Mouse (Mus musculus) heart, postnatal 4 days (tissue): ENCODE measurements around the gene Klf4. TPM values are rescaled to one million over a fixed set of nuclear protein-coding genes. Genes with fewer than 3 reads are reported as not detected.
A peak's percentile ranks its signal among the peaks of the same experiment; 100 is the strongest.

Experiments
- DNase-seq: peaks from one replicate; pipeline ENCODE4 v3.0.0; 2021
- total RNA-seq, 2 experiments: library from RNA; stranded (reverse); gene quantifications; 2 replicates each; pipeline ENCODE4 v1.2.3; 2021

The Klf4 gene
- total RNA-seq, 2 experiments from 2014 or later = 44.3 to 44.9 TPM

DNA sequence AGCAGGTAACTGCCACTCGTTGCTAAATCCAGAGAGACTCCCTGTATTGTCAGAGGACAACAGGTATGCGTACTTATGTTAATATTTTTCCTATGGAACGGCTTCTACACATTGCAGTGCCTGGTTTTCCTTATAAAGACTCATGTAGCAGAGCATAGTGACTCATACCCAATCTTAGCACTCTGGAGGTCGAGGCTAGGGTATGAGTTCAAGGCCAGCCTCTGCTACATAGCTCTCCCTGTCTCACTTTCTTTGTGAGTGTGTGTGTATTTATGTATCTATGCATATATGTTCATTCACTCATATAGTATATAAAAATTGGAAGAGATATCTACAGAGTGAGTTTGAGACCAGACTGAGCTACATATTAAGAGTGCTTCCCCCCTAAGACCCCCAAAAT lies 8.3 kb downstream of the Klf4 start:
- no peak for DNase-seq

DNA sequence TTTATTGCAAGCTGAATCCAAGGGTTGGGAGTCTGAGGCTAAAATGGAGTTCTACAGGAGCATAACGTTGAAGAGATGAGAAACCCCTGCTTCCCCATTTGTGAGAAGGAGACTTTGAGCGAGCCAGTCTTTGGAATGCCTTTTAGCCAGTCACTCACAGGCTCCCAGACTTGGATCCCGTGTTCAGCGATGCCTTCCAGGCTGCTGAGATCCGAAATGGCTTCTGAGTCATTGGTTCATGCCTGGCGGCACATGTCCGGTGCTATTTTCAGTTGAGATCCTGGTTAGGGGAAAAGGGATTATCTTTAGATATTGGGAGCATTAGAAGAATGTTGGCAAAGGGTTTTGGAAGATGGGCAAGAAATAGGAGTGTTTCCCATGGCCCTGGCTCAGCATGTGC lies 14.8 kb downstream of the Klf4 start:
- no peak for DNase-seq

DNA sequence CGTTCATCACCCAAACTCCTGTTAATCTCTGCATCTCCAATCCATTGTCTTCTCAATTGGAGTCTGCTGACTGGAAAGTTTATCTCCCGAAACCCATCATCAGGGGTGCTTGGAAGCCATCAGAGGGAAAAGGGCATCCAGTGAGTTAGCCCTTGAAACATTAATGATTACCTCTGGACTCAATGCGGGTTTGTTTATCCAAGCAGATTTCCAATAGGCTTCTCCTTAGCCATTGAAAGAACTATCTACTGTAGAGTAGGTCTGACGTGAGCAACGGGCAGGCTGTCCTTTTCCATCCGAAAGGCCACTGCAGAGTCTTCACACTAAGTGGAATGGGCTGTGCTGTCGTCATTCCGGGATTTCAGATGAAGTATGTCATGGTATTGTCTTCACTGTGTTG lies 16.2 kb downstream of the Klf4 start:
- no peak for DNase-seq

DNA sequence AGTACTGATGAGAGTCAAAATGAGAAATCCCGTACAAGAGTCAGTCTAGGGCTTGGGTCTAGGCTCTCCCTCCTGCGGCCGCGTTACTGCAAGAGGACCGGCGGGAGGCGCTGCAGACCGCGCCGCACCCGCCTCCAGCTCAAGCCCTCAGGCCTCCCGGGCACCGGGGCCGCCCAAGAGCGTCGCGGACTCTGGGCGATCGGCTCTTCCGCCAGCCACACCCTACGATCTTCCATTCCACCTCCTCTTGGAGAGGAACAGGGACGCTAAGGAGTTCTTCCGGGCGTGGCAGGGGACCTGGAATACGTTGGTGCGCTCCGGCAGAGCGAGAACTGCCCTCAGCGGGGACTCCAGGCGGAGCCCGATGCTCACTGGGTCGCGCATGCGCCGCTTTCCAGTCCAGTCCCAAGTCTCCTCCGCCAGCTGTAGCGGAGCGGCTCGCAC lies 17.5 kb downstream of the Klf4 start:
- peak; percentile 81 for DNase-seq

DNA sequence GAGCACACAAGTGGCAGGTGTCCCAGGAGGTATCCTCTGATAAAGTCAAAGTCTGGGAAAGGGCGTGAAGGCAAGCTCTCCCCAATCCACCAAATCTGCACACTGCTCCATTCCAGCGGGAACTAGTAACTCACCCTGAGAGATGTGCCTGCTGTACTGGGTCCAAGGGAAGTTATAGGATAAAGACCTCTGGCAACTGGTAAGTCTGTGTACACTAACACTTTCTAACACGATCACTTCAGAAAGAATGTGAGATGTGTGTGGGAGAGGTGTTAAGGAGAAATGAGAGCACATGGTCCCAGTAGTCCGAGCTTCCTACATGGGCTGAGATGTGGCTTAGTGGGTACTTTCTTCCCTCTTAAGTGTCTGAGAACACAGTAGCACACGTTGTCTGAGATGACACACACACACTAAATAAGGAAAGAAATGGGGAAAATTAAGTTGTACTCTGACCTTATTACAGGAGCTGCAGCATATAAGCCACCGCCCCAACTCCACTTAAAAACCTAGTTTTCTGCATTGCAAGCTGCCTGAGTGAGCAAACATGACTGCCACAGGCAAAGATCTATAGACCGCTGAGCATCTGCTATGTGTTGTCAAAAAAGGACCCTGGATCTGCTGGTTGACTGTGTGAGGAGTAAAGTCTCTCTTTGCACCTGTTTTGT lies 18.5 kb downstream of the Klf4 start:
- DNase-seq = no peak

DNA sequence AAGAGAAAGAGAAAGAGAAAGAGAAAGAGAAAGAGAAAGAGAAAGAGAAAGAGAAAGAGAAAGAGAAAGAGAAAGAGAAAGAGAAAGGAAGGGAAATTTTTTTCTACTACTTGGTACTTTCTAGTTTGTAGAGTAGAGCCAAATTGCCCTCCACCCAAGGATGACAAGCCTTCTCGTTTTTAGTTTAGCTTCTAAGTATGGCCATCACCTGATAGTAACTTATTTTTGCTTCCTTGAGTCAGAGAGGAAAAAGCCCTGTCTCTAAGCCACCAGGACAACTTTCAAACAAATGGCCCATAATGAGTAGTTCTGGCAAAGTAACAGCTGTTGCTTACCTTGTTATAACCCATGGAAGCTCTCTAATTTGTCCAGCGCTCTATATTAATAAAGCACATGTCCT lies 20.9 kb downstream of the Klf4 start:
- DNase-seq = no peak

DNA sequence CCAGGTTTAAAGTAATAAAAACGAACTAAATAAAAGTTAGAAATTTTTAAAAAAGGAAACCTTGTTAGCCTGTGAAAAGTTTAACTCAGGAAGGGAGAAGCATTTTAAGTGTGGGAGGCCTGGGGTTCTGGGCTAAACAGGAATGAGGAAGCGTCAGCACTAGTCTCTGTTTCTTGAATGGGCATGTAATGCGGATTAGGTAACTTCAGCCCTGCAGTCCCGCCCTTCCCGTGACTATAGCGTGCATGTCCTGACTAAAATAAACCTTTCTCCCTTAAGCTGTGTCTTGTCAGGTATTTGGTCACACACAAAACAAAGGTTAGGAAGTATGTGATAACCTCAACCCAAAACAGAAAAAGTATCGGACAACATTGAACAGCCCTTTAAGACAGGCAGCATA lies 23.6 kb downstream of the Klf4 start:
- DNase-seq = no peak

DNA sequence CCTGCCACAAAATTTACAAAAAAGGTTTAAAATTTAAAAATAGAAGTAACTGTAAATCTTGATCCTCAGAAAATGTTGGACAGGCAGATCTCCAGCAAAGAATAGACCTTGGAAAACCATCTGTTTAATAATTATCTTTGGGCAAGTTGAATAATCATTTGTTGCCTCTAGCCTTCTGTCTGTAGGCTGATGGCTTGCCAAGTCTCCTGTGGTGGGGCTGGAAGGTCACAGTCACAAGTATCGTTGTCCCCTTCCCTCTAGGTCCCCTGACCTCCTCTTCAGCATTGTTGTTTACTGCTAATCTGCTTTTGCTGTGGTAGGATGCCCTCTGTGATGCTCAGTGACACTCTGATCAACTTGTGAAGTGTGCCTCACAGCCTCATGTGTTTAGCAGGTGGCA lies 33.6 kb downstream of the Klf4 start:
- no peak for DNase-seq

DNA sequence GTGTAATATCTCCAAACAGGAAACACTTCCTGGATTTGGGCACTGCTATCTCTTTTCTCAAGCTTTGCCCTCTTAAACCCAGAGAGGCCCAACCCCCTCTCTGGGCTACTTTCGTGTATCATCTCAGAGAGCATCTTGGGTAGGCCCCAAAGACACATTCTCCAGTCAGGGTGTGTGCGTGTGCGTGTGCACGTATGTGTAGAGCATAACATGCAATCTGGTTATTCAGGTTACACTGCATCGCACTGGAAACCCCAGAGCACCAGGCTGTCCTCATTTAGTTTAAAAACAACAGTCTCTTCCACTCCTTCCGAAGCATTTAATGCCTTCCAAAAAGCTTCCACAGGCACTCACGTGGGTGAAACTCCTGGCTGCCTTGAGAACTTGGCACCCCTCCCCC lies 35.9 kb downstream of the Klf4 start:
- no peak for DNase-seq

DNA sequence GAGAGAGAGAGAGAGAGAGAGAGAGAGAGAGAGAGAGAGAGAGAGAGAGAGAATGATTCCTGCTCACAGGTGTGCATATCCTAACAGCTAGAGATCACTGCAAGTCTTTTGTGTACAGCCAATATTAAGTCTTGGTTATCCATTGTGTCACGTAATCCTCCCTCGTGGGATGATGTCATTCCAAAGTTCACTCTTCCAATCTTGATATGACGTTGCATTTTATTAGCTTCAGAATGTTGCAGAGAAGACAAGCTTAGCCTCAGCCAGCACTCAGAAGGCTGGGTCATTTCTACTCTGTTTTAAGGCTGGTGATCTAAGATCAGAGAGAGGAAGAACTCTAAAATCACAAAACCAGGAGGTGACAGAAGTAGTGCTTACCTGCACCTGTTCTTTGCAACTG lies 39.0 kb downstream of the Klf4 start:
- no peak for DNase-seq

DNA sequence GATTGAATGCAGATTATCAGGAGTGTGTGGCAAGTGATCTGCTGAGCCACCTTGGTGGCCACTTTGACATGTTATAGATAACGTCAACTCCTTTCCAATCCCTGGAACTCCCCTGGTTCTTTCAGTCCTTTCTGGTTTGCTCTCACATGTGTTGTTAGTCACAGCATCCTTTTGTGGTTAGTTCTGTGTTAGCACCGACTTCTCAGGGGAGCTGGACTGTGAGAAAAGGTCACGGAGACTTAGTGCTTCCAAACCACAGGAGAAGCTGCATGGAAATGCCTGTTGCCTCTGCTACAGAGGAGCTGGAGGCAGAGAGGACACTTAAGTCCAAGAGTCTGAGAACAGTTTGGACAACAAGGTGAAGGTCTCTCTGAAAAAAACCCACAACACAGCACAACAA lies 42.9 kb downstream of the Klf4 start:
- no peak for DNase-seq

DNA sequence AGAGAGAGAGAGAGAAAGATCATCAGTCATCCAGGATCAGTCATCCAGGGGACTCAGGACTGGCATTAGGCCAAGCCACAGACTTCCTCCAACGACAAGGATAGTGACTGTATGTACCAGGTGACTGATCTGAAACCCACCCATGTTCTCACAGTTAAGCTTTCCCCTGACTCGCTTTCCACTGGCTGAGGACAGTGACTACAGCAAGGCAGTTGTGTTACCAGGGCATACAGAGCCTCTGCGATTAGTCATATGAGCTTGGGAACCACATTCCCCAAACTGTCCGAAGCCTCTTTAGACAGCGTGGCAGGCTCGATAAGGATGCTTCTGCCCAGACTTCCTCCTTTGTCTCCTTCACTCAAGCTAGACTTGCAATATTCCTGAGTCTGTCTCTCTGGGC lies 43.7 kb downstream of the Klf4 start:
- DNase-seq = no peak

DNA sequence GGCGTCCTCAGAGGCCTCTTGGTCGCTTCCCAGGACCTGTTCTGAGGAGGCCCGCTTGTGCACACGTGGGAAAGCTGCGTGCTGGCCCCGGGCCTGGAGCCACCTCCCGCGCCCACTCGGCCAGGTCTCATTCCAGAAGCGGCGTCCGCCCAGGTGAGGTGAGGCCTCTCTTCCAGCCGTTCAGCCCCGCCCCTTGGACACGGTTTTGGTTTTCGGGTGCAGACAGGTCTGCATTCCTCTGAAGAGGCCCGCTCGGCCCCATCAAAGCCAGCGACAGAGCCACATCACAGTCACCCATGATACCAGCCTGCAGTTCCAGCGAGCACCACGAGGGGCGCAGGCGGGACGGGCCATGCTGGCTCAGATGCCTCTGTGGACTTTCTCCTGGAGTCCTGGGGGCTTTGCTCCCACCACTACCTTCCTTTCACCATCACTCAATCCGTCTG lies 51.9 kb downstream of the Klf4 start:
- DNase-seq = peak; percentile 87

DNA sequence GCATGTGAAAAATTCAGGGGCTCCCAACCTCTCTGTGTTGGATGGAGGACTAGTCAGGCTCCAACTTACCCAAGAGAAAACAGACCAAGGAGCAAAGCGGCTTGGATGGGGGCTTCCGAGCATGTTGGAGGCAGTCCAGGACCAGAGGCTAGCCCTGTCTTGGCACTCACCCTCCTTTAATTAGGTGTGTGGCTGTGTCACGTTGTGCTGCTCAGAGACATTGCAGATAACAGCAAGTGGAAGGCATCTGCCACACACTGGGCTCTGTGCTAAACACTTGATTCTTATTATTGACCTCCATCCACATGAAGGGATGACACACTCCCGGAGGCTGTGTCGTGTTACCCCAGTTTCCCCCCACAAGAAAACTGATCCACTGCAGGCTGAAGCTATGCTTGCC lies 53.9 kb downstream of the Klf4 start:
- no peak for DNase-seq

DNA sequence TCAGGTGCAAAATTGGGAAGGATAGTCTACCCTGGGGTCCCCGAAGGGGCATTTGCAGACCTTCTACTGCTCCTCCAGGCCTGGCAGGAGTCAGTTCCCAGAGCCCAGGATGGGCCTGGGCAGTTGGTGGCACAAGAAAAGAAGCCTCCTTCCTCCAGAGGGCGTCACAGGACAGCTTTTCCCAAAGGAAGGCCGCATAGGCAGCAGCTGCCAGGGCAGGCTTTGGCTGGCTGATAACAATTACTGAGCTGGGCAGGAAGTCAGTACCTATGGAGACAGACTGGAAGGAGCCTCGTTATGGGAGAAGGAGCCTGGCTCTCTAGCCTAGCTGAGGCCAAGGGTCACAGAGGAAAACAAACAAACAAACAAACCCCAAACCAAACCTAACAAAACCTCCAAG lies 54.3 kb downstream of the Klf4 start:
- peak; percentile 72 for DNase-seq

DNA sequence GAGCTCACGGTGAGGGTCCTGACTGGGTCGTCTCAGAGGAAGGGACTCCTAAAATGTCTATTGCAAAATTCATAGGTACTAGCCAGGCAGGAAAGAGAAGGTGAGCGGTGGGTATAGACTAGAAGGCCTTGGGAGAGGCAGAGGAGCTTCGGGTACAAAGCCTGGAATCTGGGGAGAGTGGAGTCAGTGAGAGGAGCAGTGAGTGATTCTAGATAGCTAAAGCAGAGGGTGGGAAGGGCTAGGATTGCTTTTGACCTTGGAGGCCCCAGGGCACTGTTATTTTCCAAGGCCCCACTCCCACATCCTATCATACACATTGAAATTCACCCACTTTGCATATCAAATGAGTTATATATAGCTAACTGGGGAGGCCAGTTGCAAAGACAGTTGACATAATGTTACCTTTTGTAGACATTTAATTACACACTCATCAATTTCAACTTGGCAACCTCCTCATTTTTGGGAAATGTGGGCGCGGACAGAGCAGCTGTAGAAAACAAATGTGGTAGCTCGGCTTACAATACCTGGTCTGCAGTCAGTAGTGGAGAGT lies 55.0 kb downstream of the Klf4 start:
- no peak for DNase-seq

Other genes with a start within 250 kb of the Klf4 start
- 100 to 1,000 TPM; 141 to 161 TPM for gene Rad23b, start 182.4 kb downstream of the Klf4 start, total RNA-seq